In the genomic region with DNA sequence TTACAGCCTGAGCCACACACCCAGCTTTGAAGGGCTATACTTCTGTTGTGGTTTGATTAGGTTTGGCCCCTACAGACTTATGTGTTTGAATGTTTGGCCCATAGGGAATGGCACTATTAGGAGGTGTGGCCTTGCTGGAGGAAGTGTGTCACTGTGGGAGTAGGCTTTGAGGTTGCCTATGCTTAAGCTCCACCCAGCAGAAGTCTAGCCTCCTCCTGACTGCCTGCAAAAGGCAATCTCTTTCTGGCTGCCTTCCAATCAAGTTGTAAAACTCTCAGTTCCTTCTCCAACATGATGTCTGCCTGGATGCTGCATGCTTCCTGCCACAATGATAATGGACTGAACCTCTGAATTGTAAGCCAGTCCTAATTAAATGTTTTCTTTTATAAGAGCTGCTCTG, we compare ENCODE assay signal across 29 mouse cellular contexts. TPM values are rescaled to one million over a fixed set of nuclear protein-coding genes. Genes with fewer than 3 reads are reported as not detected.
DNase-seq lines count a peak whose midpoint lies in the region; ATAC-seq and TF ChIP-seq lines count a peak whose summit lies in the region.
"Had no signal": no experiment of that assay in that cellular context is flagged by ENCODE, and none has a peak within 500 bp of the region (broad histone marks: within the 10 kb centered on the region; RNA-seq: fewer than 3 reads in every experiment).

No protein-coding gene starts in this region.

- no peak for TF ChIP-seq CTCF in brain, embryonic 14.5 days (IDR thresholded peaks at IDR 0.05; ENCODE audit: borderline replicate concordance, extremely low read depth, insufficient read depth, insufficient read length)

- ATAC-seq in kidney, embryonic 14.5 days (ENCODE audit: low FRiP score, low TSS enrichment): peak; percentile 52; the same call in 1 of the 2 replicates
- peak; percentile 38; the same call in 1 of the 2 replicates for ATAC-seq in neural tube, embryonic 14.5 days (ENCODE audit: low read depth)
- peak; percentile 89 for ATAC-seq in megakaryocyte, adult 5-6 weeks (ENCODE audit: poor library complexity, severe bottlenecking)
- ATAC-seq: forebrain, postnatal 0 days had no signal

- no peak overlapping the region for H3K4me3 ChIP-seq in kidney, embryonic 14.5 days (ENCODE audit: low read length)
- no peak overlapping the region for H3K4me3 ChIP-seq in neural tube, embryonic 14.5 days (ENCODE audit: low read depth, low read length)
- H3K4me3 ChIP-seq: heart, embryonic 10.5 days; hindbrain, embryonic 13.5 days; left cerebral cortex, adult 2 months; midbrain, embryonic 12.5 days; myocyte; stomach, embryonic 15.5 days had no signal

- no peak overlapping the region for H3K9ac ChIP-seq in kidney, embryonic 14.5 days (ENCODE audit: low read depth, low read length)
- no peak overlapping the region for H3K9ac ChIP-seq in neural tube, embryonic 14.5 days (replicated peaks; ENCODE audit: low read depth, low read length)
- H3K9ac ChIP-seq: forebrain, postnatal 0 days; hindbrain, embryonic 13.5 days; midbrain, embryonic 12.5 days; stomach, embryonic 15.5 days had no signal

- no peak overlapping the region for H3K4me2 ChIP-seq in kidney, embryonic 14.5 days (replicated peaks; ENCODE audit: low read depth, low read length)
- no peak overlapping the region for H3K4me2 ChIP-seq in neural tube, embryonic 14.5 days (ENCODE audit: low read depth, low read length)
- H3K4me2 ChIP-seq: hindbrain, embryonic 13.5 days; midbrain, embryonic 12.5 days; stomach, embryonic 15.5 days had no signal

- DNase-seq in kidney, adult 11 months: no peak
- DNase-seq in neural tube, embryonic 10.5 days (ENCODE audit: extremely low spot score, low spot score): no peak
- DNase-seq in brain, embryonic 14.5 days (ENCODE audit: low read depth): peak; percentile 66
- no peak for DNase-seq in gastrocnemius, postnatal 4 days (ENCODE audit: low spot score in 2 of 2)
- DNase-seq in frontal cortex, postnatal 14 days (ENCODE audit: low spot score in 2 of 2): no peak
- DNase-seq: adrenal gland, adult 8-10 months; cerebellum, adult 11-12 months; cerebellum, postnatal 25 days; forebrain, postnatal 0 days; gastrocnemius, postnatal 10 days; heart, postnatal 10 days; kidney, postnatal 4 days; lung, postnatal 4 days; right cerebral cortex, adult 18-20 months; thymus, adult 2 months had no signal

- no peaks in the 10 kb centered on the region for H3K27me3 ChIP-seq in kidney, embryonic 14.5 days (ENCODE audit: control insufficient read depth, insufficient read depth, low read length)
- no peaks in the 10 kb centered on the region for H3K27me3 ChIP-seq in neural tube, embryonic 14.5 days (ENCODE audit: control insufficient read depth, insufficient read depth, low read length)
- H3K27me3 ChIP-seq: hindbrain, embryonic 13.5 days; midbrain, embryonic 12.5 days; stomach, embryonic 15.5 days had no signal

- no peaks in the 10 kb centered on the region for H3K36me3 ChIP-seq in kidney, embryonic 14.5 days (ENCODE audit: control insufficient read depth, insufficient read depth, low read length)
- no peaks in the 10 kb centered on the region for H3K36me3 ChIP-seq in neural tube, embryonic 14.5 days (ENCODE audit: control insufficient read depth, insufficient read depth, low read length)
- H3K36me3 ChIP-seq: heart, embryonic 10.5 days; hindbrain, embryonic 13.5 days; midbrain, embryonic 12.5 days; stomach, embryonic 15.5 days had no signal

- no peak overlapping the region for H3K27ac ChIP-seq in kidney, embryonic 14.5 days (ENCODE audit: low read depth, low read length)
- no peak overlapping the region for H3K27ac ChIP-seq in neural tube, embryonic 14.5 days (ENCODE audit: low read depth, low read length)
- H3K27ac ChIP-seq: heart, embryonic 10.5 days; hindbrain, embryonic 13.5 days; left cerebral cortex, adult 2 months; midbrain, embryonic 12.5 days; stomach, embryonic 15.5 days had no signal

- H3K9me3 ChIP-seq in kidney, embryonic 14.5 days (ENCODE audit: control insufficient read depth, low read length): no peaks in the 10 kb centered on the region
- H3K9me3 ChIP-seq in neural tube, embryonic 14.5 days (ENCODE audit: control insufficient read depth, low read length): no peaks in the 10 kb centered on the region
- H3K9me3 ChIP-seq: heart, embryonic 10.5 days; hindbrain, embryonic 13.5 days; midbrain, embryonic 12.5 days; stomach, embryonic 15.5 days had no signal

- peaks cover 3% of the 10 kb centered on the region; the same call in 1 of the 2 replicates for H3K4me1 ChIP-seq in kidney, embryonic 14.5 days (ENCODE audit: control insufficient read depth, insufficient read depth, low read length)
- H3K4me1 ChIP-seq in neural tube, embryonic 14.5 days (ENCODE audit: control insufficient read depth, insufficient read depth, low read length): no peaks in the 10 kb centered on the region
- H3K4me1 ChIP-seq: hindbrain, embryonic 13.5 days; stomach, embryonic 15.5 days had no signal

- TF ChIP-seq POLR2A in brain, embryonic 14.5 days (IDR thresholded peaks at IDR 0.05; ENCODE audit: borderline replicate concordance, extremely low read depth, insufficient read depth, insufficient read length, poor library complexity, severe bottlenecking): no peak

RNA-seq across cellular contexts. Expression of a gene that starts 9.1 kb away (rescaled TPM):
- polyA plus RNA-seq in kidney, embryonic 14.5 days (2014; fragmentation: Nextera tagmentation; extraction: Ambion mirVana): 0.13 and 0.28 TPM in 2 replicates
- polyA plus RNA-seq in neural tube, embryonic 14.5 days (2014; fragmentation: Nextera tagmentation; extraction: Ambion mirVana): 0.07 and 0.26 TPM in 2 replicates
- polyA plus RNA-seq in brain, embryonic 14.5 days (2012; rRNA removed): 0.09 and 0.26 TPM in 2 replicates
- total RNA-seq in megakaryocyte, adult 5-6 weeks (2015): not detected in 2 replicates
- total RNA-seq in megakaryocyte, adult 5-6 weeks (2017): not detected in 2 replicates
- under 1 TPM; 0.10 to 0.23 TPM for total RNA-seq in gastrocnemius, postnatal 4 days (2021)
- total RNA-seq: gastrocnemius, postnatal 10 days; heart, postnatal 10 days had no signal
- polyA plus RNA-seq: C2C12; embryonic facial prominence, embryonic 11.5 days; limb, embryonic 11.5 days; midbrain, embryonic 12.5 days; myocyte; spleen, adult 2 months had no signal

RNA-seq across cellular contexts. Expression of a gene that starts 9.2 kb away (rescaled TPM):
- polyA plus RNA-seq in kidney, embryonic 14.5 days (2014; fragmentation: Nextera tagmentation; extraction: Ambion mirVana): 0.66 and 0.96 TPM in 2 replicates
- 0.17 TPM in 1 of 2 replicates, not detected in the other for polyA plus RNA-seq in neural tube, embryonic 14.5 days (2014; fragmentation: Nextera tagmentation; extraction: Ambion mirVana)
- 0.05 and 0.10 TPM in 2 replicates for polyA plus RNA-seq in brain, embryonic 14.5 days (2012; rRNA removed)
- not detected in 2 replicates for total RNA-seq in megakaryocyte, adult 5-6 weeks (2015)
- total RNA-seq in megakaryocyte, adult 5-6 weeks (2017): not detected in 2 replicates
- total RNA-seq in gastrocnemius, postnatal 4 days (2021): under 1 TPM in 1 of 2 experiments, not detected in 1; 0.13 TPM
- total RNA-seq: heart, postnatal 10 days had no signal
- polyA plus RNA-seq: C2C12; embryonic facial prominence, embryonic 11.5 days; forebrain, postnatal 0 days; limb, embryonic 11.5 days; midbrain, embryonic 12.5 days; myocyte; spleen, adult 2 months; thymus, adult 2 months had no signal

RNA-seq across cellular contexts. Expression of a gene that starts 45.6 kb away (rescaled TPM):
- polyA plus RNA-seq in kidney, embryonic 14.5 days (2014; fragmentation: Nextera tagmentation; extraction: Ambion mirVana): 0.11 and 0.13 TPM in 2 replicates
- polyA plus RNA-seq in neural tube, embryonic 14.5 days (2014; fragmentation: Nextera tagmentation; extraction: Ambion mirVana): 0.21 TPM in 1 of 2 replicates, not detected in the other
- polyA plus RNA-seq in brain, embryonic 14.5 days (2012; rRNA removed): 0.09 and 0.31 TPM in 2 replicates
- not detected in 2 replicates for total RNA-seq in megakaryocyte, adult 5-6 weeks (2015)
- not detected in 2 replicates for total RNA-seq in megakaryocyte, adult 5-6 weeks (2017)
- 1 to 10 TPM in 1 of 2 experiments, under 1 TPM in 1; 0.47 to 3.2 TPM for total RNA-seq in gastrocnemius, postnatal 4 days (2021)
- total RNA-seq: forebrain, postnatal 0 days; heart, postnatal 10 days; left cerebral cortex, adult 2 months had no signal
- polyA plus RNA-seq: C2C12; embryonic facial prominence, embryonic 11.5 days; intestine, embryonic 14.5 days; myocyte; spleen, adult 2 months had no signal

Comparison
In these comparisons a context has a peak if more than half of its experiments do, and no peak if none do; other contexts are left out.
1. ATAC-seq: peak in every context shown above with its lines; median percentile 89 in megakaryocyte, adult 5-6 weeks; 52 in kidney, embryonic 14.5 days; 38 in neural tube, embryonic 14.5 days.